Mouse (Mus musculus): ENCODE results near the gene Araf.

Araf gene

GRCm38 (mm10) chrX:20853794-20854193, 56.2 kb downstream of the Araf start:
- DNase-seq: no peak

GRCm38 (mm10) chrX:20861453-20862104, 64.0 kb downstream of the Araf start:
- no peak for DNase-seq

- DNase-seq: no peak
Observed at GRCm38 (mm10) chrX:20862105-20863065, 64.8 kb downstream of the Araf start.

GRCm38 (mm10) chrX:20863161-20864101, 65.8 kb downstream of the Araf start:
- DNase-seq: no peak

GRCm38 (mm10) chrX:20868091-20868490, 70.5 kb downstream of the Araf start:
- no peak for DNase-seq

GRCm38 (mm10) chrX:20869203-20869602, 71.6 kb downstream of the Araf start:
- DNase-seq: no peak

- no peak for DNase-seq
Observed at GRCm38 (mm10) chrX:20869962-20870513, 72.4 kb downstream of the Araf start, which contains the start of gene Timp1. Gene Timp1 (plus strand): TSS chrX:20870166.

- peak; percentile 31 for DNase-seq
Observed at GRCm38 (mm10) chrX:20872928-20873500, 75.4 kb downstream of the Araf start.

- DNase-seq: no peak
Observed at GRCm38 (mm10) chrX:20875241-20875640, 77.6 kb downstream of the Araf start.

GRCm38 (mm10) chrX:20910074-20910473, 112.5 kb downstream of the Araf start:
- no peak for DNase-seq
